Mouse (Mus musculus) midbrain, embryonic 15.5 days (tissue): ENCODE measurements around the gene Vmn1r90. TPM values are rescaled to one million over a fixed set of nuclear protein-coding genes. Genes with fewer than 3 reads are reported as not detected.
"Not testable (repeated sequence)": the region's sequence is repeated elsewhere in the genome, so short reads cannot be mapped to it uniquely, and the experiment has no call there.

Source experiments
- ATAC-seq: fragments of 200-750 bp; cut with Nextera tagmentation; replicated peaks from 2 replicates; pipeline ENCODE4 v1.8.0; 2017; ENCODE audit warnings: moderate TSS enrichment
- H3K27ac ChIP-seq: fragments of 300-500 bp; sonication (generic); 2 replicates; pipeline ENCODE4 v1.5.1; 2015; ENCODE audit warnings: mild to moderate bottlenecking, inconsistent platforms
- H3K27me3 ChIP-seq: fragments of 300-500 bp; sonication (generic); replicated peaks from 2 replicates; pipeline ENCODE4 v1.6.1; 2015; ENCODE audit warnings: inconsistent platforms
- H3K36me3 ChIP-seq: fragments of 300-500 bp; sonication (generic); replicated peaks from 2 replicates; pipeline ENCODE4 v1.6.1; 2015; ENCODE audit warnings: inconsistent platforms
- H3K4me1 ChIP-seq: fragments of 300-500 bp; sonication (generic); 2 replicates; pipeline ENCODE4 v1.6.1; 2015; ENCODE audit warnings: inconsistent platforms
- H3K4me2 ChIP-seq: fragments of 300-500 bp; sonication (generic); 2 replicates; pipeline ENCODE4 v1.6.1; 2015; ENCODE audit warnings: inconsistent platforms, mild to moderate bottlenecking, moderate library complexity
- H3K4me3 ChIP-seq: fragments of 300-500 bp; sonication (generic); 2 replicates; pipeline ENCODE4 v1.5.1; 2015; ENCODE audit warnings: mild to moderate bottlenecking, inconsistent platforms
- H3K9ac ChIP-seq: fragments of 300-500 bp; sonication (generic); 2 replicates; pipeline ENCODE4 v1.6.1; 2015; ENCODE audit warnings: mild to moderate bottlenecking, inconsistent platforms
- H3K9me3 ChIP-seq: fragments of 300-500 bp; sonication (generic); 2 replicates; pipeline ENCODE4 v1.6.1; 2016; ENCODE audit warnings: inconsistent platforms
- WGBS: fragments of 180-500 bp; shearing (Covaris S2); methylation state at CpG from one replicate; pipeline ENCODE4 v1.1.7; 2015; ENCODE audit warnings: mixed read lengths; 5-methylcytosine and 5-hydroxymethylcytosine counted together
- polyA plus RNA-seq: library from polyadenylated mRNA; unstranded; fragments of >200 nt; fragmentation: Nextera tagmentation; extraction: Ambion mirVana; gene quantifications from 2 replicates; pipeline ENCODE4 v1.2.1, GENCODE M21; 2015

The Vmn1r90 gene
- polyA plus RNA-seq = 0.20 and 0.43 TPM in 2 replicates

DNA sequence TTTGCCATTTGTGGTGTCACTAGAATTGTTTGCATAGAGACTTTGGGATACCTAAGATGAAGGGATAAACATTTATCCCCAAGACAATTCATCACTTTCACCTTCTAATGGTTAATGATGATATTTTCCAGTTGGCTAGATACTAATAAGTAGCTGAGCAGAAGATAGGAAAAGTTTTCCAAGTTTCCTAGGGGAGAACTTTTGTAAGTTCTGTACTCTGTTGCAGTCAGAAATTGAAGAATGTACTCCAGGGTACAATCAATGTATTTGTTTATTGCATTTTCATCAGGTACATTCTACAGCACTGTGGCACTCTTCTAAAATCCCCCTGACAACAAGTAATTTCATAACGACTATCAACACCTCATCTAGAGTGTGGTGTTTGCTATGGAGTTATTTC lies at the start of gene Vmn1r90:
Vmn1r90 (minus strand) TSS at position 101 of the 400 bp plus-strand sequence.
- ATAC-seq = no peak
- WGBS = 59% methylated on average over 1 of the region's 1 CpGs
- H3K36me3 ChIP-seq = no peaks in the 10 kb centered on the region

GRCm38 (mm10) chr7:14593009-14593408 lies 29.7 kb upstream of the Vmn1r90 start:
- H3K4me1 ChIP-seq, H3K9ac ChIP-seq, H3K4me3 ChIP-seq, H3K36me3 ChIP-seq, H3K4me2 ChIP-seq, H3K27me3 ChIP-seq, H3K27ac ChIP-seq, ATAC-seq: not testable (repeated sequence)
- 59% methylated on average over 8 of the region's 8 CpGs for WGBS
- H3K9me3 ChIP-seq = peaks cover 16% of the 10 kb centered on the region; the same call in 1 of the 2 replicates

More for the DNA sequence above, at the start of gene Vmn1r90:
- Histone ChIP-seq H3K4me1 (no peaks in the 10 kb centered on the region), H3K27me3 (no peaks in the 10 kb centered on the region), H3K4me2 (no peak within 1 kb of the TSS), H3K9ac (no peak within 1 kb of the TSS), H3K27ac (no peak within 1 kb of the TSS), H3K4me3 (no peak within 1 kb of the TSS), H3K9me3 (peaks cover 12% of the 10 kb centered on the region; the same call in 1 of the 2 replicates)

DNA sequence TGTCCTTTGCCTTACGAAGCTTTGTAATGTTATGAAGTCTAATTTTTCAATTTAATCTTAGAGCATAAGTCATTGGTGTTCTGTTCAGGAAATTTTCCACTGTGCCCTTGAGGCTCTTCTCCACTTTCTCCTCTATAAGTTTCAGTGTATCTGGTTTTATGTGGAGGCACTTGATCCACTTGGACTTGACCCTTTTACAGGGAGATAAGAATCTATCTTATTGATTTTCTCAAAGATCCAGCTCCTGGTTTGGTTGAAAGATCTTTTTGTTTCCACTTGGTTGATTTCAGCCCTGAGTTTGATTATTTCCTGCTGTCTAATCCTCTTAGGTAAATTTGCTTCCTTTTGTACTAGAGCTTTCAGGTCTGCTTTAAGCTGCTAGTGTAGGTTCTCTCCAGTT lies 11.0 kb downstream of the Vmn1r90 start:
- Histone ChIP-seq H3K4me3 (no peak overlapping the region), H3K36me3 (no peaks in the 10 kb centered on the region), H3K4me2 (no peak overlapping the region), H3K9ac (no peak overlapping the region), H3K9me3 (peaks cover 13% of the 10 kb centered on the region), H3K27ac (no peak overlapping the region), H3K4me1 (no peaks in the 10 kb centered on the region), H3K27me3 (no peaks in the 10 kb centered on the region)
- WGBS = 98% methylated on average over 1 of the region's 1 CpGs
- ATAC-seq = no peak

DNA sequence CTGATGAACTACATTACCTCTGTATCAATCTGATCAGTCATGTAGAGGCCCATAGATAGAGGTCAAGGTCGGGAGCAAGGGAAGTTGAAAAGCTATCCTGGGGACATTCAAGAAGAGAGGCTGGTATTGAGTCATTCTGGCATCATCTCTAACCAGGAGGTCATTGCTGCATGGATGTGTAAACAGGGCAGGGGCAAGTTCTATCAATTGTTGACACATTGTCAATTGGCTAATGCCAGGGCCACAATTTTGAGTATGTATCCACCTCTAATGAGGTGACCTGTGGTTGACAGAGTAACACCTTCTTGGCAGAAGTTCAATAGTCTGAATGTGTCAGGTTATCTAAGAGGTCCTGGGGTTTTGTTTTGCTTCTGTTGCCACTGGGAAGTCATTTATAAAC lies 38.0 kb downstream of the Vmn1r90 start:
- Histone ChIP-seq H3K4me1 (no peaks in the 10 kb centered on the region), H3K4me2 (no peak overlapping the region), H3K27ac (no peak overlapping the region), H3K9me3 (peaks cover 23% of the 10 kb centered on the region), H3K27me3 (no peaks in the 10 kb centered on the region), H3K4me3 (no peak overlapping the region), H3K9ac (no peak overlapping the region), H3K36me3 (no peaks in the 10 kb centered on the region)
- ATAC-seq = no peak
- 60% methylated on average over 1 of the region's 1 CpGs for WGBS

DNA sequence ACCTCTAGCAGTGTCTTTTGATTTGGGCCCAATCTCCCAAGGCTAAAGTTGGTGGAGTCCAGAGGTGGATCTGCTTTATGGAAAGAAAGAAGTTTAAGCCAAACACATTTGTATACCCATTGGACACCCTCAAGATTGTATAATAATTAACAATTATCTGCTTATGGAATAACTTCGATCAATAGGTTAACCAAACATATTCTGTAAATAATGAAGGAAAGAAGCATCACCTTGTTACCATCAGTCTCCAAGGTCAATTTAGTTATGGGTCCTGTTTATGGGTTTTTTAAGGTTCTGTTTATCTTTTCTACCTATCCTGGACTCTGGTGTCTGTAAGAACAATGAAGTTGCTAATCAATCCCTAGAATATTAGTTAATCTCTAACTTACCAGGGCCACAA lies 40.7 kb downstream of the Vmn1r90 start:
- Histone ChIP-seq H3K27ac (no peak overlapping the region), H3K4me2 (no peak overlapping the region), H3K9me3 (peaks cover 29% of the 10 kb centered on the region), H3K4me3 (no peak overlapping the region), H3K36me3 (no peaks in the 10 kb centered on the region), H3K27me3 (no peaks in the 10 kb centered on the region), H3K4me1 (no peaks in the 10 kb centered on the region), H3K9ac (no peak overlapping the region)
- WGBS = 80% methylated on average over 1 of the region's 1 CpGs
- no peak for ATAC-seq

DNA sequence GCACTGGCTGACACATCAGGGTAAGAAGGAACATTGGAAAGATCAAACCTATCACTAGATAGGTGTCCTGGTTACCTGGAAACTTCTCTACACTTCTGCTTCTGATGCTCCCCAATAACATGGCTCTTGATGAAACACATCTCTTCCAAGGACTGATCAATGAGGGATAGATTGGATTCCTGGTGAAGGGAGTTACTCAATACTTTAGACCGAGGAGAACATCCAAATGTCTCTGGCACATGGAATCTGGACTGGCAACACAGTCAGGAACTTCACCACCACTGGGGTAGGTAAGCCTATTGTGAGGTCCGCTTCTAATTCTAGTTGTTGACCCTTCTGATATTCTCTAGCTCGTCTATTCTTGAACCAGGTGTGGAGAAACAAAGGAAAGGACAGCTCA lies 45.0 kb downstream of the Vmn1r90 start:
- Histone ChIP-seq H3K36me3 (no peaks in the 10 kb centered on the region), H3K9me3 (peaks cover 31% of the 10 kb centered on the region), H3K4me2 (no peak overlapping the region), H3K27ac (no peak overlapping the region), H3K9ac (no peak overlapping the region), H3K27me3 (no peaks in the 10 kb centered on the region), H3K4me1 (no peaks in the 10 kb centered on the region), H3K4me3 (no peak overlapping the region)
- ATAC-seq = no peak
- 64% methylated on average over 3 of the region's 3 CpGs for WGBS

Other genes starting within 250 kb of the Vmn1r90 start
- not detected in 2 replicates for gene Obox8, start 229.9 kb downstream of the Vmn1r90 start, polyA plus RNA-seq
- gene Sult2a8, start 116.7 kb downstream of the Vmn1r90 start, polyA plus RNA-seq = not detected in 2 replicates
- gene Sult2a7, start 69.3 kb downstream of the Vmn1r90 start, polyA plus RNA-seq = not detected in 2 replicates
- not detected in 2 replicates for gene Obox7, start 96.0 kb upstream of the Vmn1r90 start, polyA plus RNA-seq